Mouse (Mus musculus) erythroblast, embryonic 14.5 days (primary cell): ENCODE measurements around the gene E2f8.

Source experiments
- GATA1 ChIP-seq: IDR thresholded peaks from 2 replicates; pipeline ENCODE4 v1.6.1; 2012; ENCODE audit warnings: low read length, inconsistent platforms, mixed read lengths
- TAL1 ChIP-seq: IDR thresholded peaks from 3 replicates; pipeline ENCODE4 v1.6.1; 2012; ENCODE audit warnings: low read length, inconsistent platforms, mixed read lengths

- TF ChIP-seq GATA1: no peak
- no peak for TF ChIP-seq TAL1
Observed at GRCm38 (mm10) chr7:48860948-48861347, 20.4 kb downstream of the E2f8 start.
